Mouse (Mus musculus) ES-E14 (cell line): ENCODE measurements around the gene Spn.

ENCODE experiments used
- HCFC1 ChIP-seq: IDR thresholded peaks from 2 replicates; pipeline ENCODE4 v1.6.1; 2012; ENCODE audit warnings: low read length, inconsistent platforms, borderline replicate concordance; ENCODE audit not compliant: insufficient read depth
- ZC3H11A ChIP-seq: IDR thresholded peaks from 2 replicates; pipeline ENCODE4 v1.6.1; 2012; ENCODE audit warnings: low read depth, mild to moderate bottlenecking, inconsistent platforms, low read length, borderline replicate concordance
- ZNF384 ChIP-seq: IDR thresholded peaks from 2 replicates; pipeline ENCODE4 v1.6.1; 2012; ENCODE audit warnings: low read depth, low read length, inconsistent platforms

DNA sequence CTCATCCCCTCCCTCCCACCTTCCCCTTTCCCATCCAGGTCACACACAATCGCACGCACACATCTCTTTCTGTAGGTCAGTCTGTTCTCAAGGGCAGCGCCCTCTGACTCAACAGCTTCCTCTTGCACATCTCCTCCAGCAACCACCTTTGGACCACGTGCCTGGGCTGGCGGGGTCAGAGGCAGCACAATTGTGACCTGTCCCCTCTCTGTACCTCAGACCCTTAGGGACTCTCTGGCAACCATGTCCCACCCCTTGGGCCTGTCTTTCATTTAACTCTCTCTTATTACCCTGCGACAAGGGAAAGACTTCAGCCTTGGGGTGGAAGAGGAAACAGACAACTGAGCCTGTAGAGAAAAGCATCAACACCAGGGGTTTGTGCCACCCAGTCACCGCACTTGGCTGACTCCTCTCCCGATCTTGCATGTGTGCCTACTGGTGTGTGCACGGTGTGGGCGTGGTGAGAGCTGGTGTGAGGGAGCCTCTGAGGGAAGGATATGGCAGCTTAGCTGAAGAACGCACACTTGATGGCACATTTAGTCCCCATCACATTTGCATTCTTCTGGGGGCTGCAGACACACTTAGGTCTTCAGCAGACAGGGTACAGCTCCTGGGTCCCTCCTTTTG, 2.7 kb downstream of the Spn start:
- no peak for TF ChIP-seq ZNF384
- TF ChIP-seq HCFC1 = no peak
- TF ChIP-seq ZC3H11A = no peak
